Mouse (Mus musculus) brain, embryonic 14.5 days (tissue): ENCODE data around the gene Dnajc6.

Experiments
- CTCF ChIP-seq: fragments of 200-500 bp; IDR thresholded peaks from 2 replicates; pipeline ENCODE4 v1.5.1; 2012; ENCODE audit warnings: inconsistent platforms, mild to moderate bottlenecking, moderate library complexity, borderline replicate concordance; ENCODE audit not compliant: insufficient read depth, insufficient read length; ENCODE audit errors: extremely low read depth
- POLR2A ChIP-seq: fragments of 200-500 bp; IDR thresholded peaks from 2 replicates; pipeline ENCODE4 v1.6.1; 2012; ENCODE audit warnings: mild to moderate bottlenecking, inconsistent platforms, borderline replicate concordance; ENCODE audit not compliant: poor library complexity, insufficient read depth, insufficient read length, severe bottlenecking; ENCODE audit errors: extremely low read depth

DNA sequence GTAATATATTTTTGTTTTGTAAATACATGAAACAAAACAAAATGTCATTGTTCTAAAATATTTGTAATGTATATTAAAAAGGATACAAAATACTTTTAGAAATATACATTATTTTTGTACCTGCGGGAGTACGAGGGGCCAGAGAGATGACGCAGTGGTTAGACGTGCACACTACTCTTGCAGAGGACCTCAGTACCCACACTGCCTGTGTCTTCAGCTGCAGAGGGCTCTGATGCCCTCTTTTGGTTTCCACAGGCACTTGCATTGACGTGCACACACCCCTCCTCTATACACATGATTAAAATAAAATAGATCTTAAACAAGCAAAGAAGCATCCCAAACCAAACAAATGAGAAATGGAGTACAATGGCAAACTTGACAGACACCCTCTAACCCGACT is 146.3 kb downstream of the Dnajc6 start:
- TF ChIP-seq POLR2A (no peak), CTCF (no peak)
